Mouse (Mus musculus) liver (tissue): ENCODE measurements at regions not wholly inside any gene's neighbourhood (a gene's known extent, or its start where the extent isn't known, plus 50 kb on each side); places are given as distances from the start of the nearest gene placed in this dataset.

Source experiments
- DNase-seq: peaks from one replicate; pipeline ENCODE4 v3.0.0-alpha.2; 2020; ENCODE audit warnings: mixed read lengths

DNA sequence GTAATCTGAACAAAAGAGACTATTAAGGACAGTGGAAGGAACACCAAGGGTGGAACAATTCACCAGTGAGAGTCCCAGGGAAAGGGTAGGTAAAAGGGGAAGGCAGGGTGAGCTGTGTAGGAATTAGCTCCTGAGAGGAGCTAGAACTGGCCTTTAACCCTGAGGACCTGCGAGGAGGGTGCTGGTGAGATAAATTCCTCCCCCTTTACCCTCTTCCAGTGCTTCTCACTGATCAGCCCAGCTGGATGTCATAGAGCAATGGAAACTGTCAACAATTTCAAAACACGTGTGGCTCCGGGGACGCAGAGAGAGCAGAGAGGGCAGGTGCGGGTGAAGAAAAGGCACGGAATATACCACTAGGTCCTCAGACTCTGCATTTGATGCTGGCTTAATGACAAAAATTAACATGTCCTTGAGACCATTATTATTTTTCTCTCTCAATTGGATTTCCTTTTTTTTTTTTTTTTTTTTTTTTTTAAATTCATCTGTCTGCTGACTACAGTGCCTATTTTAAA is 107.7 kb upstream of the Spats2l start:
- no peak for DNase-seq

DNA sequence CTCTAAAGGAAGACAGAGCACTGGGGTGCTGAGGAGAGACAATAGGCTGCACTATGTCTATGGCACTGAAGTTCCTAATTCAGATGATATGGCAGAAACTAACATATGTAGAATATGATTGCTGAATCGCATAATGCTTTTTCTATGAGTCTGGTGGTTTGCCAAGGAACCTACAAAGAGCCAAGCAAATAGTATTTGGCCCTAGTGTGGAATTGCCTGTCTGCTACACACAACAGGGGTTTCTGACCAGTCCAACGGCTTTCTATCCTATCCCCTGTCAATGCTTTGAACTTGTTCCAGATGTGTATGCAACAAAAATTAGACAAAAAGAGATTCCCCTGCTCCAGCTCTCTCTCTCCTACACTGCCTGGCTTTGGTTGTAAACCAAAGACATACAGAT is 100.5 kb upstream of the Spats2l start:
- no peak for DNase-seq

DNA sequence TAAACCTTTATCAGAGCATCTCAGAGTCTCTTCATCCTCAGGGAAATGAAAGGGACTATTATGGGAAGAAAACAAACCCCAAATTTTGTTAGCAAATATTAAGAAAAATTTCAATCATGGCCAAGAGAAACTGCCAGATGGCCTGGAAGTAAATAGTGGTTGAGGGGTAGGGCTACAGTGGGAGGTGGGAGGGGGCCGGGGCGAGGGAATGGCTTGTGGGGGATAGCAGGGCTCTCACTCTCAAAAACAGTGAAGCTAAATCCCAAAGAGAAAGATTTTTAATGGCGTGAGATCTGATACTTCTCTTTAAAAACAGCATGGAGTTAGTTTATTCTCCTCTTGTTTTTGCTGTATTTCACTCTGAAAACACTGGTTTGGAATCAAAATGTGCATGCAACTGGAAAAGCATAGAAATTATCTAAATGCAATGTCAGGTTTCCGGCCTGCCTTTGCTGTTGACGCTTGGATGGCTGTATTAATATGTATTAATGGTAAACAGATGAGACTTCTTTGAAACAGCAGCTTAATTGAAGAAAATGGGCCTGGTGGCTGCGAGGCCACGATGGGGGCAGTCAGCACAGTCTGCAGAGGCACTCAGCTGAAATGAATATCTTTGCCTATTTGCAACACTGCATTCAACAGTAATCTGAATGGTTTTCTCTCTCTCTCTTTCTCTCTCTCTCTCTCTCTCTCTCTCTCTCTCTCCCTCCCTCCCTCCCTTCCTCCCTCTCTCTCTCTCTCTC is 99.8 kb upstream of the Spats2l start:
- no peak for DNase-seq

DNA sequence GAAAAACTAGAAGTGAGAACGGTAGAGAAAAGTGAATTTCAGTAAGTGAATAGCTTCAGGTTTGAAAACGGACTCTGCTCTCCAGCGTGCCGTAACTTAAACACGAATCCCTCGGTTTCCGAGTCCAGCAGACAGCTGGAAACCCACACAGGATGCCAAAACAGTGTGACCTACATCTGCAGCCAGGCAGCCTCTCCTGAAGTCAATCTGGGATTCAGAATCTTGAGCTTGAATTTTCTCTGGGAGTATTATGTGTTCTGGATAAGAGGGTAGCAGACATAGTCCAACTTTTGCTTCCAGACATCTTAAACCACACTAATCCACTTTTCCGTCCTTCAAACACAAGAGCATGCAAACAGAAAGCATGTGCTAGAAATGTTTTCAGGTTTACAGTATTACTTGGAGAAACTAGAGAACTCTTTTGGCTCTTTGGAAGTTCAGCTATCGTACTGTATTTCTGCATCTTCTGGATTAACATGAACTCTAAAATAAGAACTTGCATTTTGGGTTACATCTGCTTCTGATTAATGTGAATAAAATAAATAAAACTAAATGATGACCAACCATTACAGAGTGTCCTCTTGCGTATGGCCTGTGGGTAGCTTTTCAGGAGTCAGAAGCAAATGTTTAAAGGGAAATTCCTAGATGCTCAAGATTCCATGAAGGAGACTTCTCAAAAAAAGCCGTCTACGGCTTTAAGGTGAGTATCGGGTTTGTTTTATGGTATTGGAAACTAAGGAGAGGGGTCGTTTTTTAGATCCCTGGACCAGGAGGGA is 89.4 kb upstream of the Spats2l start:
- DNase-seq, result no peak

DNA sequence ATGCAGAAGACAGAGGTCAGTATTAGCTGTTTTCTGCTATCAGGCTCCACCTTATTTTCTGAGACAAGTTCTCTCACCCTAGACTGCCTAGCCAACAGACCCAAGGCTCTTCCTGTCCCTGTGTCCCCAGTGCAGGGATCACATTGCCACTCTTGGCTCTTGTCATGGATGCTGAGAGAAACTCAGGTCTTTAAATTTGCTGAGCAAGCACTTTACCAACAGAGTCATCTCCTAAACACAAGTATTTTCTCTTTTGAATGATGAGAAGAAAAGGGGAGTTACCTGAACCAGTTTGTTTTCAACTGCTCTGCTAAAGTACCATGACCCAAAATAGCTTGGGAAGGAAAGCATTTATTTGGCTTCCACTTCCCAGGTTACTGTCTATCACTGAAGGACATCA is 84.7 kb upstream of the Spats2l start:
- no peak for DNase-seq

DNA sequence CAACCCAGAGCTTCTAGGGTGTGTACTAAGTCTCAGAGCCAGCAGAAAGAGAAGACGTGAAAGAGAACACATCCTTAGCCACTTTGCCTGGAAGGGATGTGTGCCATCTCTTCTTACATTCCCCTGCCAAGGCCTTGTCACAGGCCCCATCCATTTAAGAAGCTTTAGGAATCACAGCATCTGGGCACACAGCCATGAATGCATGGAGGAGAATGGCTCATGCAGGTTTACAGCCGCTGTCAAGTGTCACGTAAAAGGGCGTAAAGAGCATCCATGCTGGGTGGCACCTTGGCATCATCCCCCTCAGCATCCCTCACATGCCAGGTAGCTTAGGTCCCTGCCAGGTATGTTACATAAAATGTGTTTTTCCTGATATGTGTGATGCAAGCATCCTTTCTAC is 66.1 kb upstream of the Spats2l start:
- DNase-seq, result no peak

DNA sequence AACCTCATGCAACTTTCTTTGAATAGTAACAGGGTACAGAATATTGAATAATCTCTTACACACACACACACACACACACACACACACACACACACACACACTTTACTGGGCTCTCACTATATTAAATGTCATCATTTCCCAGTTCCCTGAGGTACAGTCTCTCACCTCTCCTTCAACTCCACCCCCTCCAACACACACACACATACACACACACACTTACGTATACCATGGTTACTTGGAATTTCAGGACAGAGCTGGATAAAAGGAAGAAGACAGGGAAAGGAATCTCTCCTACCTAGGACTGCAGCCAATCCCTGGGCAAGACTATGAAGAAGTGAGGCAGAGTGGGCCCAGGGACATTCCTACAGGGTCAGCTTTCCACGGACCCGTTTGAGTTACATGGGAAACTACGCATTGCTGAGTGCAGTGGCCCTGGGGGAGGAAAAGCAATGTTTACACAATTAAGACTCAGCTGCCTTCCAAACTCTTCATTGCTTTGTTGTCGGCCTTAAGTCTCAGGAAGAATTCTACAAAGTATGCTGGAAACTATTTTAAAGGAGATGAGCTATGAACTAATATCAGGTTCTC is 61.0 kb upstream of the Spats2l start:
- DNase-seq, result no peak

DNA sequence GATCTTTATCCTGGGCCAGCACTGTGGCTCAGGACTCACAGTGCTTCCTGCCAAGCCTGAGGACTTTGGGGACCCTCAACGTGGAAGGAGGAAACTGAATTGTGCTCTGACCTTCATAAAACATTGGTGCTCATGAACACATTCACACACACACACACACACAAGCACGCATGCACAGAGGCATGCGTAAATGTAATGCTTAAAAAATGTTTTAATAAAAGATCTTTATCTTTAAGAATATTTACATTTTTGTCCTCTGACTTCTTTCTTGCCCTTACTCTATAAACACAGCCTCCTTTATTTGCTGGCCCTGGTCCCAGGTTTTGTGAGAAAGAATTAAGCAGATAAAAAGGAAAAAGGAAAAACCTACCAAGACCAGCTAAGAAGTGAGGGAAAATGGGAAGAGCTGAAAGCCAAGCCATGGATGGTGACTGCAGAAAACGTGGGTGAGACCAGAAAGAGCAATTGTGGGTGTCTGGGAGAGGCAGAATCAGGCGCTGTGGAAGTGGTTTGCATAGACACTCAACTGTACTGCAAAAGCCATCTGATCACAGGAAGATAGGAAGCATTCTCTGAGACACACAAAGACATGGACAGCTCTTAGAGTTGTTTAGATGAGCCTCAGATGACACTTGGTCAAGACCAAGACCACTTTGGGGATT is 56.7 kb upstream of the Spats2l start:
- DNase-seq, result no peak

DNA sequence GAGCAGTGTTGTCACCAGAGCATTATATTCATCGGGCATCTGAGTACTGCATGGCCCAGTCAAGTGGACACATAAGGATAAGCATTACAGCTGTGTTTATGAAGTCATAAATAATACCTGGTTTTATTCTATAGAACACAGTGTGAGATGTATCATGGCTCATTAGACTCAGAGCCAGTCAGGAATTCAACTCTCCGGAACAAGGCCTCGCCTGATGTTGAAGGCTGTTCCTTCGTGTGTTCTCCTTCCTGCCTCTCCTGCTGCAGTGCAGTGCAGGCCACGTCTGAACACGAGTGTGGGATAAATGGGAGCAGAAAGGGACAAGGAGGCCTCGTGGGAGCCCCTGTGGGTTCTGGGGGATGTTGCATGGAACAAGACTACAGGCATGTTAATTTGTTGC is 55.6 kb upstream of the Spats2l start:
- DNase-seq, result no peak
